In genomic region chr5:121812526-121813243, GRCm38 (mm10) we compare ENCODE assay signal across 10 mouse cellular contexts. TPM values are rescaled to one million over a fixed set of nuclear protein-coding genes. Genes with fewer than 3 reads are reported as not detected.
A peak's percentile ranks its signal among the peaks of the same experiment; 100 is the strongest.
DNase-seq lines count a peak whose midpoint lies in the region; ATAC-seq and TF ChIP-seq lines count a peak whose summit lies in the region.
"Had no signal": no experiment of that assay in that cellular context is flagged by ENCODE, and none has a peak within 500 bp of the region (broad histone marks: within the 10 kb centered on the region; RNA-seq: fewer than 3 reads in every experiment).

No protein-coding gene starts in this region.

- H3K36me3 ChIP-seq in kidney, embryonic 15.5 days, result peaks cover 92% of the 10 kb centered on the region
- peaks cover 72% of the 10 kb centered on the region for H3K36me3 ChIP-seq in kidney, embryonic 16.5 days (ENCODE audit: insufficient read depth, low read length)
- H3K36me3 ChIP-seq in thymus, adult 2 months (ENCODE audit: control insufficient read depth, insufficient read depth, low read length), result peaks cover 23% of the 10 kb centered on the region
- H3K36me3 ChIP-seq in intestine, postnatal 0 days (ENCODE audit: control insufficient read depth, insufficient read depth), result peaks cover 67% of the 10 kb centered on the region

- ATAC-seq in cerebellum, adult (ENCODE audit: insufficient number of reproducible peaks, low FRiP score, low TSS enrichment), result no peak
- no peak for ATAC-seq in kidney, embryonic 15.5 days (replicated peaks; ENCODE audit: low FRiP score)
- ATAC-seq in kidney, embryonic 16.5 days (ENCODE audit: low FRiP score, low TSS enrichment), result no peak
- ATAC-seq in frontal cortex, adult (ENCODE audit: low TSS enrichment), result no peak
- no peak for ATAC-seq in intestine, postnatal 0 days

- no peaks in the 10 kb centered on the region for H3K27me3 ChIP-seq in kidney, embryonic 15.5 days
- no peaks in the 10 kb centered on the region for H3K27me3 ChIP-seq in kidney, embryonic 16.5 days (ENCODE audit: insufficient read depth, low read length)
- H3K27me3 ChIP-seq in thymus, adult 2 months (ENCODE audit: control insufficient read depth, insufficient read depth, low read length), result no peaks in the 10 kb centered on the region
- H3K27me3 ChIP-seq in intestine, postnatal 0 days (replicated peaks; ENCODE audit: control insufficient read depth, insufficient read depth, low read length), result no peaks in the 10 kb centered on the region
- H3K27me3 ChIP-seq: heart, embryonic 13.5 days had no signal

- no peak for TF ChIP-seq POLR2A in thymus, adult 2 months (IDR thresholded peaks at IDR 0.05; ENCODE audit: control insufficient read depth, extremely low read depth, insufficient read depth, low read length, poor library complexity)

- peak; percentile 20 for DNase-seq in cerebellum, adult 9-10 months
- DNase-seq in thymus, adult 2 months, result no peak
- DNase-seq in thymus, postnatal 10 days (ENCODE audit: low spot score in 2 of 2), result no peak
- DNase-seq: kidney, adult 11 months had no signal

- no peak overlapping the region for H3K4me2 ChIP-seq in kidney, embryonic 15.5 days
- no peak overlapping the region for H3K4me2 ChIP-seq in kidney, embryonic 16.5 days (replicated peaks; ENCODE audit: low read depth, low read length)
- no peak overlapping the region for H3K4me2 ChIP-seq in intestine, postnatal 0 days (replicated peaks; ENCODE audit: low read depth)
- H3K4me2 ChIP-seq: heart, embryonic 13.5 days had no signal

- H3K27ac ChIP-seq in kidney, embryonic 15.5 days, result peak overlapping the region; percentile 60
- H3K27ac ChIP-seq in kidney, embryonic 16.5 days (ENCODE audit: low read length), result no peak overlapping the region
- H3K27ac ChIP-seq in thymus, adult 2 months (ENCODE audit: control insufficient read depth, insufficient read depth, low read length), result peak overlapping the region; percentile 40; the same call in 1 of the 2 replicates
- H3K27ac ChIP-seq in intestine, postnatal 0 days (ENCODE audit: low read depth, low read length), result no peak overlapping the region

- no peak overlapping the region for H3K9ac ChIP-seq in kidney, embryonic 15.5 days
- H3K9ac ChIP-seq in kidney, embryonic 16.5 days (replicated peaks; ENCODE audit: low read length), result no peak overlapping the region
- H3K9ac ChIP-seq in intestine, postnatal 0 days (ENCODE audit: low read depth, low read length), result no peak overlapping the region

- TF ChIP-seq CTCF in thymus, adult 2 months (IDR thresholded peaks at IDR 0.05; ENCODE audit: borderline replicate concordance, control insufficient read depth, extremely low read depth, insufficient read depth, low read length, poor library complexity), result no peak
- no peak for TF ChIP-seq CTCF in intestine, postnatal 0 days (IDR thresholded peaks at IDR 0.05; ENCODE audit: low read depth)

- H3K9me3 ChIP-seq in kidney, embryonic 15.5 days (replicated peaks), result no peaks in the 10 kb centered on the region
- H3K9me3 ChIP-seq in kidney, embryonic 16.5 days (ENCODE audit: low read length), result no peaks in the 10 kb centered on the region
- H3K9me3 ChIP-seq in intestine, postnatal 0 days (ENCODE audit: control insufficient read depth), result no peaks in the 10 kb centered on the region
- H3K9me3 ChIP-seq: heart, embryonic 13.5 days had no signal

- WGBS in kidney, embryonic 15.5 days, result 80% methylated on average over 7 of the region's 7 CpGs
- WGBS in kidney, embryonic 16.5 days, result 80% methylated on average over 7 of the region's 7 CpGs
- 49% methylated on average over 7 of the region's 7 CpGs for WGBS in thymus, adult 2 months
- 82% methylated on average over 7 of the region's 7 CpGs for WGBS in intestine, postnatal 0 days

- no peak overlapping the region for H3K4me3 ChIP-seq in kidney, embryonic 15.5 days (replicated peaks)
- no peak overlapping the region for H3K4me3 ChIP-seq in kidney, embryonic 16.5 days (ENCODE audit: low read length)
- no peak overlapping the region for H3K4me3 ChIP-seq in thymus, adult 2 months (ENCODE audit: control insufficient read depth, insufficient read depth, low read length)
- no peak overlapping the region for H3K4me3 ChIP-seq in intestine, postnatal 0 days (ENCODE audit: low read depth, low read length)
- H3K4me3 ChIP-seq: heart, embryonic 13.5 days had no signal

- H3K4me1 ChIP-seq in kidney, embryonic 15.5 days, result peaks cover 11% of the 10 kb centered on the region; the same call in 1 of the 2 replicates
- no peaks in the 10 kb centered on the region; the same call in 1 of the 2 replicates for H3K4me1 ChIP-seq in kidney, embryonic 16.5 days (ENCODE audit: insufficient read depth, low read length)
- peaks cover 21% of the 10 kb centered on the region for H3K4me1 ChIP-seq in thymus, adult 2 months (replicated peaks; ENCODE audit: control insufficient read depth, insufficient read depth, low read length)
- H3K4me1 ChIP-seq in intestine, postnatal 0 days (replicated peaks; ENCODE audit: control insufficient read depth, insufficient read depth, low read length), result no peaks in the 10 kb centered on the region

RNA-seq across cellular contexts. Expression of gene Sh2b3, which starts 24.8 kb away (rescaled TPM):
- polyA plus RNA-seq in kidney, embryonic 15.5 days (2015; fragmentation: Nextera tagmentation; extraction: Ambion mirVana), result 18.6 and 19.4 TPM in 2 replicates
- polyA plus RNA-seq in kidney, embryonic 16.5 days (2015; fragmentation: Nextera tagmentation; extraction: Ambion mirVana), result 17.4 and 17.8 TPM in 2 replicates
- 48.3 and 80.5 TPM in 2 replicates for polyA plus RNA-seq in thymus, adult 2 months (2012; rRNA removed)
- polyA plus RNA-seq in intestine, postnatal 0 days (2015; fragmentation: Nextera tagmentation; extraction: Ambion mirVana), result 11.8 and 12.2 TPM in 2 replicates

RNA-seq across cellular contexts. Expression of gene Pheta1, which starts 36.1 kb away (rescaled TPM):
- polyA plus RNA-seq in kidney, embryonic 15.5 days (2015; fragmentation: Nextera tagmentation; extraction: Ambion mirVana), result 27.7 and 29.0 TPM in 2 replicates
- 28.9 and 33.2 TPM in 2 replicates for polyA plus RNA-seq in kidney, embryonic 16.5 days (2015; fragmentation: Nextera tagmentation; extraction: Ambion mirVana)
- 23.3 and 25.3 TPM in 2 replicates for polyA plus RNA-seq in thymus, adult 2 months (2012; rRNA removed)
- polyA plus RNA-seq in intestine, postnatal 0 days (2015; fragmentation: Nextera tagmentation; extraction: Ambion mirVana), result 65.0 and 66.5 TPM in 2 replicates

Comparison
In these comparisons a context has a peak if more than half of its experiments do, and no peak if none do; other contexts are left out.
1. H3K27ac ChIP-seq: peak in kidney, embryonic 15.5 days (single experiment) and thymus, adult 2 months (single experiment); none in kidney, embryonic 16.5 days (single experiment) and intestine, postnatal 0 days (single experiment).